Mouse (Mus musculus) cerebellum, adult 8-10 months (tissue): ENCODE results near the gene Scamp3.

ENCODE experiments used
- DNase-seq: peaks from one replicate; pipeline ENCODE4 v3.0.0; 2022

Scamp3 gene

DNA sequence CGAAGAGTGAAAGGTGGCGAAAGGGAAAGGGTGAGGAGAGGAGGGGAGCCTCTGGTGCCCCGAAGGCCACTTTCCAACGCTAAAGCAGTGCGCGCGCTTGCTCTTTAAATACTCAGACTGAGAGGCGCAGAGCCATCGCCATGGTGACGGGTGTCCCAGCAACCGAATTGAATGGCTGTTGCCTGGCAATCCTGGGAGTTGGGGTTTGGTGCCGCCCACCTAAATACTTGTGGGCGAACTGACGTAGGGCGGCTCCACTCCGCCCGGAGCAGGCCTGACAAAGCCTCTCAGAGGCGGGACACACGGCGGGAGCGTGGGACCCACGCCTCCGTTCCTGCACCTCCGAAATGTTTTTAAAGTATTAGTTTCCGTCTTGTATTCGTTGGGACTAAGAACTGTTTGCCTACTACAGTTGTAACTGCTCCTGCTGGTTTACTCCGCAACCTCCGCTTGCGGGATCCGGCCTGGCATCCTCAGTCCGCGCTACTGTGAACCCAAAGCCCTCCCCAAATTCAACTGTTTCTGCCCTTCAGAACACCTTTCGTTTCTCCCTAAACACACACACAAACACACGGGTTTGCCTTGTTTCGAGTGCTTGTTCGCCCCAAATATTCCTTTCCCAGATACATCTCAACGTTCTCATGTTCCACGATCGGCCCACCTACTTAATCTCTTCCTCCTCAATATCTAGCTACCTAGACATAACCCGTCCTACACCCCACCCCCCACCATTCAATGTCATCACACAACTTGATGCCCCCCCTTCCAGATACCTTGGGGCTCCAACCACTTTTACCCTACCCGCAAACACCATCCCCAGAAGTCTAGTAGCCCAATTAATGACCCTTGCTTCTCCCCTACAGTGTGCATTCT, 50.3 kb downstream of the Scamp3 start:
- DNase-seq, result no peak

DNA sequence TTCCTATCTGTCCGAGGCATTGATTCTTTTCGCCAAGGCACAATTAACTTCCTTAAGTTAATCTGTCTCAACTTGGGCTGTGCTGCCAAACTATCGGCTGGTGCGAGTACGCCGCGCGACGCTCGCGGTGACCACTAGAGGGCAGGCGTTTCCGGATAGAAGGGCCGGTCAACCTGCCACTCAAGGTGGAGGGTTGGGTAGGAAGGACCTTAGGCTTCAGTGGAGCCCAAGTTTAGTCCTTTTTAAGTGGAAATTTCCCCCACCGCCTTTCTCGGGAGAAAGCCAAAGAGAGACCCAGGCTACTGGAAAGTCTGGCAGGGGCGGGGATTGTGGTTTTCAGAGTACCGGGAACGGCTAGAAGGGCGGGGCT, 50.9 kb downstream of the Scamp3 start:
- peak; percentile 86 for DNase-seq

DNA sequence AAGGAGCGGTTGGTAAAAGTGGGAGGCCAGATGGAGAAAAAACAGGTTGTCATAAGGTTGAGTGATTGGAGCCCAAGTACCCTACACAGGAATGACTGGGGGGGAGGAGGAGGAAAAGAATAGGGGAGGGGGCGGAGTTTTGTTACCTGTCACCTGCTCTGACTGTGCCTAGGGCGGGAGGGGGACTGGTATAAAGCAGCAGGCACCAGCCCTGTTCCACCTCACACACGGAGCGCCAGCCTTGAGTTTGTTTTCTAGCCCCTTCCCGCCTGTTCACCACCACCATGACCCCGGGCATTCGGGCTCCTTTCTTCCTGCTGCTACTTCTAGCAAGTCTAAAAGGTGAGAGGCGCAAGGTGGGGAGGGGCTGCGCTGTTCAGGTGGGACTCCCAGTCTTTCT, 51.6 kb downstream of the Scamp3 start, which contains the start of gene Muc1:
TSS of gene Muc1 (plus strand) at position 222 of the 400 bp plus-strand sequence.
- no peak for DNase-seq

GRCm38 (mm10) chr3:89229276-89229675, 52.0 kb downstream of the Scamp3 start:
- no peak for DNase-seq

DNA sequence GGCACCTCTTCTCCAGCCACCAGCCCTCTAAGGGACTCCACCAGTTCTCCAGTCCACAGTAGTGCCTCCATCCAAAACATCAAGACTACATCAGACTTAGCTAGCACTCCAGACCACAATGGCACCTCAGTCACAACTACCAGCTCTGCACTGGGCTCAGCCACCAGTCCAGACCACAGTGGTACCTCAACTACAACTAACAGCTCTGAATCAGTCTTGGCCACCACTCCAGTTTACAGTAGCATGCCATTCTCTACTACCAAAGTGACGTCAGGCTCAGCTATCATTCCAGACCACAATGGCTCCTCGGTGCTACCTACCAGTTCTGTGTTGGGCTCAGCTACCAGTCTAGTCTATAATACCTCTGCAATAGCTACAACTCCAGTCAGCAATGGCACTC, 53.3 kb downstream of the Scamp3 start:
- no peak for DNase-seq

DNA sequence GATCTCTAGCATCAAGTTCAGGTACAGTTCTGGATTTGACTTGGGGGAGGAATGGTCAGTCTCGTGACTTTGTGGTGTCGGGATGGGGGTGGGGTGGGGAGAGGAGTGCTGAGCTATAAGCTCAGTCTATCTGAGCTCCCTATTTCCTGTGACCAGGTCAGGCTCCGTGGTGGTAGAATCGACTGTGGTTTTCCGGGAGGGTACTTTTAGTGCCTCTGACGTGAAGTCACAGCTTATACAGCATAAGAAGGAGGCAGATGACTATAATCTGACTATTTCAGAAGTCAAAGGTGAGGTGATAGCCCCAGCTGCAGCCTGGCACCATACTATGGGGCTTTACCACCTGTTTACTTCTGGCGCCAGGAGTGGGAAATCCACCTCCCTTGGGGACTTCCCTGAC, 54.1 kb downstream of the Scamp3 start:
- no peak for DNase-seq

DNA sequence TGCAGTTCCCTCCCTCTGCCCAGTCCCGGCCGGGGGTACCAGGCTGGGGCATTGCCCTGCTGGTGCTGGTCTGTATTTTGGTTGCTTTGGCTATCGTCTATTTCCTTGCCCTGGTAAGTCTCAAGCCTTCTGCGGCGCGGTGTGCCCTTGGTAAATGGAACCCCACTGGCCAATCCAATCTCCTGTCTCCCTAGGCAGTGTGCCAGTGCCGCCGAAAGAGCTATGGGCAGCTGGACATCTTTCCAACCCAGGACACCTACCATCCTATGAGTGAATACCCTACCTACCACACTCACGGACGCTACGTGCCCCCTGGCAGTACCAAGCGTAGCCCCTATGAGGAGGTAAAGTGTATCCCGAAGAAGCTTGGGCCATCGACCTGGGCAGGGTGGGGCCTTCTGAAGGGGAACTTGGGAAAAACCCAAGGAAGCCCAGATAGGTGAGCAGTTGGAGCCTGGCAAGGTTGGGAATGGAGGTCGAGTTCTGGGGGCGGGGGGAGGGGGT, 54.6 kb downstream of the Scamp3 start:
- no peak for DNase-seq
